Mouse (Mus musculus): ENCODE results near the gene Adamts17.

The Adamts17 gene

DNA sequence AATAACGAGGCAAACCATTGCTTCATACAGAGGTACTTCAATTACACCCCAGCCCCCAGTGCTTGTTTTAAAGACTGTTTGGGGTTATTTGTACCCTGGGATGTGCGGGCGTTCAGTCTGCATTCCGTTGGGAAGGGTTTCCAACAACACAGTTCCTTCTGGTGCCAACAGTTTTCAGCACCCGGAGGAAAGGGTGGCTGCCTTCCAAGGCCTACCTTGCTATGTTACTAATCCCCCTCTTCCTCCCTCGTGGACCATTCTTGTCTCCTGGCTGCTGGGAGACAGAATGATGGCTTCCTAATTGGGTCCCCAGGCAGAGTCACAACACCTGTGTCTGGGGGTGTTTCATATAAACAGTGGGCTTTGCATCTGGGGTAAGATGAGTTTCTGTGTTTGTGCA is 94.5 kb downstream of the Adamts17 start:
- DNase-seq (ENCODE audit: low spot score) = no peak

GRCm38 (mm10) chr7:66935041-66935440 is 95.5 kb downstream of the Adamts17 start:
- DNase-seq (ENCODE audit: low spot score) = no peak

DNA sequence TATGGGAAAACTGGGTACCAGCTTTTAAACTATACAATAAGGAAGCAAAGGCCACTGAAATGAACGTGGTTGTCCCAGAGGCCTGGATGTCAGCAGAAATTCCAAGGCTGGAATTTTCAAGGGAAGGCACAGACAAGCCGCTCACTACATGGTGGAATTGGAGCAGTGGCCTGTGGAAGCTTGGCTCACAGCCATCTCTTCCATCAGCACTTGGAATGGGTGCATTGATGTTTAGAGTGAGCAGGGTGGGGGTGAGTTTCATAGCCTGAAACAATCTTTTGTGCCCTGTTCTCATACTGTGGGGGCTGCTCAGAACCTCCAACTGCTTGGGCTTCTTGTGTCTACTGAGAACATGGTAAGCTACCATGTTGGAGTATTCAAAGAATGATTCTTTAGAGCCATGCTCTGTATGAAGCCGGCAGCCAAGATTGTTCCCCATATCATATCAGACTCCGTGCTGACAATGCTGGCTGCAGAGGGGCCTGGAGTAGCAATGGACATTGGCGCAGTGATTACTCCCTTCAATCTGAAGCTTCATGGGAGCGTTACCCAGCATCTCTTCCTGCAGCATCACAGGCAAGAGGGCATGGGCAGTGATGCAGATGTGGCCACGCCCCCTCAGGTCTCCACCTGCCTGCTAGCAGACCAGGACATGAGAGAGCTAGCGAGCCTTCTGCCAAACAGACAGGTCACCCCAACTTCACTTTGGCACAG is 96.7 kb downstream of the Adamts17 start:
- DNase-seq (ENCODE audit: low spot score) = no peak

DNA sequence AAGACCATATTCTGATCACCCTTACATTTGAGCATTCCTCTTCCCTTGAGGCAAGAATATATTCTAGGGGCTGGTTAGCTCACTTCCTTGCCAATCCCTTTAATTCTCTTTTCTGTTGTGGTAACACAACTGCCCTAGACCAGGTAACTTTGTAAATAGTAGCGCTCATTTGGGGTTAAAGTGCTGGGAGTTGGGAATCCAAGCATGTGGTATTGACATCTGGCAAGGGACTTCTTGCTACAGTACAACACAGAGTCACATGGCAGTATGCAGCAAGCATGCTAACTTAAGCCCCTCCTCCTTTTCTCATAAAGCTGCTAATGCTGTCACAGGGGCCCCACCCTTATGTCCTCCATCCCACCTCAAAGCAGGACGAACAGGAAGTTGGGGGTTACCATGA is 97.4 kb downstream of the Adamts17 start:
- DNase-seq (ENCODE audit: low spot score) = no peak

DNA sequence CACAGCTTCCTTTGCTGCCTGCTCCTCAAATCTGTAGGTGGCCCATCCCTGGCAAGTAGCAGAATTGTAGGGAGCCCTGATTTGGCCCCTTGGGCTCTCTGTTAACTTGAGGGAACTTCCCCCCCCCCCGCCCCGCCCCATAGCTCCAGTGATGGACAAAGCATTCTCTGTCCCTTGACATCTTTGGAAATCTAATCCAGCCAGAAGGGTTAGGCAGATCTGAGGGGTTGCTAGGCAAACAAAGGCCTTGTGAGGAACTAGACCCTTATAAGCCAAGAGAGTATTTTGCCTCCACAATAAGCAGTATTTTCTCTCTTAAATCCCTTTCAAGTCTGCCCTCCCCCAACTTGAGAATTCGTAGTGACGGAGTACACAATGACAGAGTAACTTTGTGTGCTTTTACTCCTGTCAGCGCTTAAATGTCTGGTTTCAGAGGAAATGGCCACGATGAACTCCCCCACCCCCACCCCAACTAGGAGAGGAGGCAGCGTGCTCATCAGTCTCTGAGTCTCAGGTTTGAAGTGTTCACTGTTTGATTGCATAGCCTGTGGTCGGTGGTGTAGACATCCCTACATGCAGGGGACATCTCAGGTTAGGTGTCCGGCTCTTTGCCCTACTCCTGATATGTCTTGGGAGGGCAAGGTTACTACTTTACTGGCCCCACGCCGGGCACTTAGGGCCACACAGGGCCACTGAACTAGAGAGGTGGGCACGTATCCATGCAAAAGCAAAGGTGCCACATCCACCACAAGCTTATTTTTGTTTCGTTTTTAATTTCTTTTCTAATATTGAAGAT is 99.7 kb downstream of the Adamts17 start:
- no peak for DNase-seq (ENCODE audit: low spot score)

- no peak for DNase-seq (ENCODE audit: low spot score)
Measured at GRCm38 (mm10) chr7:66940761-66941160, 101.2 kb downstream of the Adamts17 start.

DNA sequence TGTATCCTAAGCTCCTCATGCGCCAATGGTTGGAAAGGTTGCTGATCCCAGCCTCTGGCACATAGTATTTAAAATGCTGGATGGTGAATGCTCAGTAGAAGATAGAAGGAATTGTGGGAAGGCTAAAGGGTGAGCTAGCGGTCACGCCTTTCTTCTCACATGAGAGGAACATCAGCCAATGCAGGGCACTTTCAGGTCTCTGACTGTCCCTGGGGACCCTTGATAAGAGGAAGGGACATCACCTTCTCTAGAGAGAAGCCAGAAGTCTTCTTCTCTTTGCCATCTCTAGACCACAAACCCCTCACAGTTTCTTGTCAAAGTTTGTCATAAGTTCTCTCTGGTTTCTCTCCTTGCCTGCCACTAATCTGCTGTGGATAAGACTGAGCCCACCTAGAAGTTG is 109.5 kb downstream of the Adamts17 start:
- DNase-seq (ENCODE audit: low spot score) = no peak

GRCm38 (mm10) chr7:66952921-66953320 is 113.4 kb downstream of the Adamts17 start:
- DNase-seq (ENCODE audit: low spot score) = no peak

DNA sequence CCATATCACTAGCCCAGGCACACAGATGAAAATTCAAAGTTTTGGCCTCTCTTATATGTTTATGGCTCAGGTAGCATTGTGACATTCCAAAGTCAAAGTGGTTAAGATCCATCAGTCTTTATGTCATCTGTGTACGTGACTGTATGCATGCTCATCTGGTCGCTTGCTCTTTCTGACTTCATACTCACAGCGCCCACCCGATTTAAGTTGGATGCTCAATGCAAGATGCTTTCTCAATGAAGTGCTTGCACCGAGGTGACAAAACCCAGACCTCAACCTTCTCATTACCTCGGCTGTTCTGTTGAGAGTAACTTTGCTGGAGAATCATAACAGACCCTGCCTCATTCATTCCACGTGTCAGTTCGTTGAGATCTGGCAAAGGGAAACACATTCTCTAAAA is 114.5 kb downstream of the Adamts17 start:
- no peak for DNase-seq (ENCODE audit: low spot score)

DNA sequence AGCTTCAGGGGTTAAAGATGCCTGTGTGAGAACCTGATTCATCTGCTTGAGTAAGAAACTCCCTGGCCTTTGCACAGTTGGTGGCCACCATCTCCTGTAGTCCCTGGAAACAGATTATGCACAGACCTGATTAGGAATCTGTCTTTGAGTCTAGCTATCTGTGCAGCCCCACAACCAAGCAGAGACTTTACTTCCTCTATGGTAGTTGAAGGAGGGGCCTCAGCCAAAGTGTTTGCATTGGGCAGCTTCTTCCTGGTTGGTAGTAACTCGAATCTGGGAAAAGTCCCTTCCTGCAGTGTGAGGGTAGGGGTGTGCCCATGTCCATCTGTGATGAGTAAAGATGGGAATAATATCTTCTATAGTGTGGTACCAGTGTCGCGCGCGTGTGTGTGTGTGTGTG is 115.2 kb downstream of the Adamts17 start:
- DNase-seq (ENCODE audit: low spot score) = no peak

- DNase-seq (ENCODE audit: low spot score) = no peak
Measured at GRCm38 (mm10) chr7:66955455-66955919, 116.0 kb downstream of the Adamts17 start.

DNA sequence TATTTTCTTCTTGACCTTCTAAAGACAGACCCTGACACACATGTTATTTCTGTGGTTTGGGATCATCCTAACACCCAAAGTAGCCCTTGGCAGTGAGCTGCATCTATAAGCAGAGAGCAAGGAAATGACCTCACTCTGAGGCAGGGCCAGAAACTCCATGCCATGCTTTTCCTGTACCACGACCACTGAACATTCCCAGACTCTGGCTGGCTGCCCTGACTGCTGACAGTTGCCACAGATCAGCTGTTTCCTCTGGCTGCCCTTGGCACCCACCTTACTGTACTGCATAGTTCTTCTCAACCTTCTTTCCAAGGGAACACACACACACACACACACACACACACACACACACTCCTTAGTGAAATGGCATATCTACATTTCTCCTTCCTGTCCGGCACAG is 116.4 kb downstream of the Adamts17 start:
- DNase-seq (ENCODE audit: low spot score) = no peak

DNA sequence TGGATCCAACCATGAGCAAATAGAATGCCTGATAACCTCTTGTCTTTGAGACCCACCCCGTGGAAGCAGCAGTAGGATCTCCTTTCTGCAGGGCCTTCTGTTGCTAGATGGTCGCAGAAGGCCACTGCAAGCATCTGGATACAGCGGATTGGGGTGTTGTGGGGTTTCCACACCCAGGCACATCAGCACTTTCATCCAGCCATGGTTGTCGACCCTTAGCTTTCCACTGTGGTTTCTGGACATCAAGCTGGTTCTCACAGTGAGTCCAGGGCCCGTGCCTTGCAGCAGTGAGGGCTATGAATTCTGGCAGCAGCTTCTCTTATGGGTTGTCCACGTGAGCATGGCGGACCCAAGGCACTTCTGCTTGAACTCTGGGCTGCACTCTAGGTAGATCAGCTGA is 118.2 kb downstream of the Adamts17 start:
- DNase-seq (ENCODE audit: low spot score) = no peak

DNA sequence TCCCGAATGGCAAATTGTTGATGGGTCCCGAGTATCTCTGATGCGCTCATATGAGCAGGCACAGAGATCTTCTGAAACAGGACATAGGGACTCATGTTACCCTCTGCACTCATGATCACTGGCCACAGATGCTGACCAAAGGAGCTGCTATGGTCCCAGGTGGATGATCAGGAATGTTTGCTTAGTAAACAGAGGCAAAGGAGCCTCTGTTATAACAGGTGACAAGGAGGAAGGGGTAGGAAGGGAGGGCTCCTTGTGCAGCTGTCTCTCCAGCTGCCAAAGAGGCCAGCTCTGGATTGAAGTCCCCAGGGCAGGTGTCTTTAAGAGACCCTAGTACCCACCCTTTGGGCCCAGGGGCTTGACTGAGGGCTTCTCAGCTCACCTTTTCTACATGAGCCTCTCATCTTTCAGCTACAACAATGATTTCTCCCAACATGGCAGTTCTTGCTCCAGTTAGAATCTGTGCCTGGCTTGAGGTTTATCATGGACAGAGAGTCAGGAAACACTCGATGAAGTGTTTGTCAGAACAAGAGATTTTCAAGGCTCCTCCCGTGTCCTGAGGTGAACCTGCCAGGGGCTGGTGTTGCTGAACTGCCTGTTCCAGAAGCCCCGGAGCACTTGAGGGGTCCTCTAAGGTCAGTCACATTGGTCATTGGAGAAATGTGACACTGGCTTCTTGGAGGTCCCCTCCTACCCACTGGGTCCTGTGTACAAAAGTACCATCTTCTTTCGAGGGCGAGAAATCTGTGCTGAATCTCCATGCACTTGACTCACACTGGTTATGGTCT is 120.9 kb downstream of the Adamts17 start:
- DNase-seq (ENCODE audit: low spot score) = no peak

GRCm38 (mm10) chr7:66962736-66963135 is 123.2 kb downstream of the Adamts17 start:
- no peak for DNase-seq (ENCODE audit: low spot score)

GRCm38 (mm10) chr7:66963541-66963940 is 124.0 kb downstream of the Adamts17 start:
- no peak for DNase-seq (ENCODE audit: low spot score)

DNA sequence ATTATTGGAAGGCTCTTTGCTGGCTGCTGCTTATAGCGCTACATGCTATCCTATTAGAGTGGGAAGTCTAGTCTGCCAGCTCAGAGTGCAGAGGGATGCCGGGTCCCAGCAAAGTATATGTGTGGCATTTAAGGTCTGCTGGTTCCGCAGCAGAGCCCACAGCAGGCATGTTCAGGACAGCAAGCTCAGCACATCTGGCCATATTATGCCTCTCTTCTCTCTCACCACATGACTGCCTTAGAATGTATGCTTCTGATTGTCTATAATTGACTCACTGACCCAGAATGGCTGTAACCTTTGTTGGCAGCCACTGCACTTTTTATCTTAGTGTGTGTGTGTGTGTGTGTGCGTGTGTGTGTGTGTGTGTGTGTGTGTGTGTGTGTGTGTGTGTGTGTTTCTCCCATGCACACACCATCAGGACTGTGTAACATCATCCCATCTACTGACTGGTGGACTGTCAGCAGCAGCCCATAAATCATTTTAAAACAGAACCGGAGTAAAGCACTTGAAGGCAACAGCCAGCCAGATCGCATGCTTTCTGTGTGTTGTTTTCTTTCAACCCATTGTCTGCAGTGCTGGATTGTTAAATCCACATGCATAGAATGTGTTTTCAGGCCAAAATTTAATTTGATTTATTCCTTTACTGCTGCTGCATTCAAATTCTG is 127.1 kb downstream of the Adamts17 start:
- no peak for DNase-seq (ENCODE audit: low spot score)

DNA sequence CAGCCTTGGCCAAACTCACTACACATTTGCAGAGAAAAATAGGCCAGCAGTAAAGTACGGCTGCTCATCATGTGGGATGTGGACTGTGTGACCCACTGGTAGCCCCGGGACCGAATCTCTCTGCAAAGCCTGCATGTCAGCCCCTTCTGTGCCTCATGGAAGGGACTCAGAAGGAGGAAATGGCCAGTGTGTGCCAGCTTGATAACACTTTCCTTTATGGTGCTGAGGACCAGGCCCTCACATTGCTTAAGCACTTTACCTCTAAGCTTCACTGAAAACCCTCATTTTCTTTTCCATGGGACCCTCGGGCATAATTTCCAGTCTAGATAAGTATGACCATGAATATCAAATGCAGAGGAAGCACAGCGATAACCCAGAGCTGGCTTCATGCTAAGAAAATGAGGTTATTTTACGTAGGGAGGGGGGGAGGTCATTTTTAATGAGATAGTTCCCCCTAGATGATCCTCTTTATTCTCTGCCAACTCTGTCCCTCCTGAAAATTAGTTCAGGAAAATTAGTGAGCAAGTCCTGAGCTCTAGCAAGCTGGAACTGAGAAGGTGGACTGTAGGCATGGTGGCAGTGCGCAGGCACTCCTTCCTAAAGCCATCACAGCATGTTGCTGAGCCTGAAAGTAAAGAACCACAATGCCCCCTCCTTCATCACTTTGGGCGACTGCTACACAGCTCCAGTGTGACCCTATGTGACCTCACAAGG is 127.8 kb downstream of the Adamts17 start:
- no peak for DNase-seq (ENCODE audit: low spot score)

DNA sequence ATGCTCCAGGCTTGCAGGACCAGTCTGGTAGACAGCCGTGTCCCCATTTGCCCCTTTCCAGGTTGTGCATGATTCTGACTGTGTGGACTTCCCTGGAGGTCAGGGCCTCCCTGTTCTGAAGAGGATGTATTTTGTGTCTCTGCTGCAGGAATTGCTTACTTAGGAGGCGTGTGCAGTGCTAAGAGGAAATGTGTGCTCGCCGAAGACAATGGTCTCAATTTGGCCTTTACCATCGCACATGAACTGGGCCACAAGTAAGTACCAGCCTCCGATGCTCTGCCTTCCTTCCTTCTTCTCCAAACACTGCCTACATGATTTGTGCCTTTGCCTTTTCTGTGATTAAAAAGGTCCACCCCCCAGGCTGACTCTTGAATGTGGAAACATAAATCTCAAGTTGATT is 129.1 kb downstream of the Adamts17 start:
- no peak for DNase-seq (ENCODE audit: low spot score)

- no peak for DNase-seq (ENCODE audit: low spot score)
Measured at GRCm38 (mm10) chr7:66969199-66969598, 129.7 kb downstream of the Adamts17 start.

DNA sequence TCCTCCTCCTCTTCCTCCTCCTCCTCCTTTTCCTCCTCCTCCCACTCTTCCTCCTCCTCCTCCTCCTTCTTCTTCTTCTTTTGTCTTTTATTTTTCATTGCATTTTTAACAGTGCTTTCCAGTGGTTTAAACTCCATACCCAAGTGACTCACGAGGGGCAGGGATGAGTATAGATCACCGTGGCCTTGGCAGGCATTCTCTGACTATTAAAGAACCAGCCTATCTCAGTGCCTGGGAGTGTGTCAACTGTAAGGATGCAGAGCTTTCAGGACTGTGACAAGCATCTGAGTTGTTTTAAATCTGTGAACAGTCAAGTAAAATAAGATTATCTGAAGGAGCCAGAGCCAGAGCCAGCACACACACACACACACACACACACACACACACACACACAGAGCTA is 130.7 kb downstream of the Adamts17 start:
- no peak for DNase-seq (ENCODE audit: low spot score)

DNA sequence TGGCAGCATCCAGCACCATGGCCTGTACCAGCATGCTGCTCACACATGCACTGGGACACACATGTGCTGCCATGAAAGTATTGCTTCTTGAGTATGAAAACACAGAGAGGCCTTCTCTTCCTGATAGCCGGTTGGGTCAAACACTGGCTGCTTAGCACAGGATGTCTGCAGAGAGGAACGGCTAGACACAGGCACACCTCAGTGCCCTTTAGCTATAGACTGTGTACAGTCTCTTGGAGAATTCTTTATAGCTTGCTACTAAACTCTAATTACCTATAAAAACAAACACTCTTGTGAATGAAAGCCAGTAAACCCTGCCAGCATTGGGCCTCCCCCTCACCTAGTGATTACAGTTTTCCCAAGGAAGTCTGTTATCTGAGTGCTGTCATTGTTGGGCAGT is 131.4 kb downstream of the Adamts17 start:
- DNase-seq (ENCODE audit: low spot score) = no peak
